Mouse (Mus musculus) limb, embryonic 12.5 days (tissue): ENCODE results near the gene Sh3bgrl3. TPM values are rescaled to one million over a fixed set of nuclear protein-coding genes. Genes with fewer than 3 reads are reported as not detected.

Experiments
- ATAC-seq: fragments of 200-750 bp; cut with Nextera tagmentation; 2 replicates; pipeline ENCODE4 v1.8.0; 2017; ENCODE audit warnings: low read depth, moderate TSS enrichment; ENCODE audit not compliant: insufficient number of reproducible peaks, insufficient read depth, low FRiP score, low TSS enrichment
- H3K27ac ChIP-seq: fragments of 300-500 bp; sonication (generic); 2 replicates; pipeline ENCODE4 v1.5.1; 2016; ENCODE audit warnings: mild to moderate bottlenecking, moderate library complexity
- H3K27me3 ChIP-seq: fragments of 300-500 bp; sonication (generic); 2 replicates; pipeline ENCODE4 v1.6.1; 2016; ENCODE audit warnings: mild to moderate bottlenecking, moderate library complexity
- H3K36me3 ChIP-seq: fragments of 300-500 bp; sonication (generic); 2 replicates; pipeline ENCODE4 v1.6.1; 2016; ENCODE audit warnings: mild to moderate bottlenecking, moderate library complexity
- H3K4me1 ChIP-seq: fragments of 300-500 bp; sonication (generic); replicated peaks from 2 replicates; pipeline ENCODE4 v1.6.1; 2016
- H3K4me2 ChIP-seq: fragments of 300-500 bp; sonication (generic); 2 replicates; pipeline ENCODE4 v1.6.1; 2016; ENCODE audit warnings: mild to moderate bottlenecking, moderate library complexity
- H3K4me3 ChIP-seq: fragments of 300-500 bp; sonication (generic); replicated peaks from 2 replicates; pipeline ENCODE4 v1.5.1; 2016; ENCODE audit warnings: mild to moderate bottlenecking
- H3K9ac ChIP-seq: fragments of 300-500 bp; sonication (generic); replicated peaks from 2 replicates; pipeline ENCODE4 v1.6.1; 2016; ENCODE audit warnings: mild to moderate bottlenecking, moderate library complexity
- H3K9me3 ChIP-seq: fragments of 300-500 bp; sonication (generic); 2 replicates; pipeline ENCODE4 v1.6.1; 2016; ENCODE audit warnings: mild to moderate bottlenecking, moderate library complexity
- WGBS: fragments of 180-500 bp; shearing (Covaris S2); methylation state at CpG from one replicate; pipeline ENCODE4 v1.1.7; 2016; 5-methylcytosine and 5-hydroxymethylcytosine counted together
- polyA plus RNA-seq: library from polyadenylated mRNA; unstranded; fragments of >200 nt; fragmentation: Nextera tagmentation; extraction: Ambion mirVana; gene quantifications from 2 replicates; pipeline ENCODE4 v1.2.1, GENCODE M21; 2016

Sh3bgrl3 gene
- polyA plus RNA-seq, 1 experiment from 2014 or later: 318 TPM

- no peaks in the 10 kb centered on the region for H3K4me1 ChIP-seq
- 88% methylated on average over 7 of the region's 7 CpGs for WGBS
- H3K36me3 ChIP-seq: no peaks in the 10 kb centered on the region
- H3K9ac ChIP-seq: no peak overlapping the region
- no peak overlapping the region for H3K4me2 ChIP-seq
- H3K27ac ChIP-seq: no peak overlapping the region
- no peak overlapping the region for H3K4me3 ChIP-seq
- no peak for ATAC-seq
- H3K27me3 ChIP-seq: no peaks in the 10 kb centered on the region
- no peaks in the 10 kb centered on the region for H3K9me3 ChIP-seq
Observed at GRCm38 (mm10) chr4:134094004-134094564, 34.5 kb downstream of the Sh3bgrl3 start.

- WGBS: 73% methylated on average over 6 of the region's 6 CpGs
- Histone ChIP-seq H3K27ac (no peak overlapping the region), H3K9me3 (no peaks in the 10 kb centered on the region), H3K27me3 (no peaks in the 10 kb centered on the region), H3K9ac (no peak overlapping the region), H3K4me3 (no peak overlapping the region), H3K4me1 (no peaks in the 10 kb centered on the region), H3K4me2 (no peak overlapping the region), H3K36me3 (no peaks in the 10 kb centered on the region)
- ATAC-seq: no peak
Observed at GRCm38 (mm10) chr4:134092382-134093288, 36.0 kb downstream of the Sh3bgrl3 start.

- no peak overlapping the region for H3K9ac ChIP-seq
- no peaks in the 10 kb centered on the region for H3K9me3 ChIP-seq
- H3K36me3 ChIP-seq: no peaks in the 10 kb centered on the region
- H3K27ac ChIP-seq: no peak overlapping the region
- H3K27me3 ChIP-seq: no peaks in the 10 kb centered on the region
- no peak overlapping the region for H3K4me2 ChIP-seq
- no peaks in the 10 kb centered on the region for H3K4me1 ChIP-seq
- 87% methylated on average over 6 of the region's 6 CpGs for WGBS
- no peak for ATAC-seq
- H3K4me3 ChIP-seq: no peak overlapping the region
Observed at GRCm38 (mm10) chr4:134091225-134091529, 37.4 kb downstream of the Sh3bgrl3 start.

GRCm38 (mm10) chr4:134090521-134091224 is 37.9 kb downstream of the Sh3bgrl3 start:
- ATAC-seq: no peak
- WGBS: 80% methylated on average over 16 of the region's 16 CpGs
- Histone ChIP-seq H3K4me1 (no peaks in the 10 kb centered on the region), H3K36me3 (no peaks in the 10 kb centered on the region), H3K27me3 (no peaks in the 10 kb centered on the region), H3K4me3 (no peak overlapping the region), H3K9ac (no peak overlapping the region), H3K4me2 (no peak overlapping the region), H3K27ac (no peak overlapping the region), H3K9me3 (no peaks in the 10 kb centered on the region)

- Histone ChIP-seq H3K9me3 (no peaks in the 10 kb centered on the region), H3K4me3 (no peak overlapping the region), H3K9ac (no peak overlapping the region), H3K27me3 (no peaks in the 10 kb centered on the region), H3K27ac (no peak overlapping the region), H3K36me3 (no peaks in the 10 kb centered on the region), H3K4me1 (no peaks in the 10 kb centered on the region), H3K4me2 (no peak overlapping the region)
- ATAC-seq: no peak
- 81% methylated on average over 9 of the region's 9 CpGs for WGBS
Observed at GRCm38 (mm10) chr4:134089029-134089428, 39.6 kb downstream of the Sh3bgrl3 start.

GRCm38 (mm10) chr4:134087412-134087811 is 41.2 kb downstream of the Sh3bgrl3 start:
- H3K4me1 ChIP-seq: 0 out of 2 replicates have a peak, but pooled peaks cover 1% of the 10 kb centered on the region
- ATAC-seq: peak; percentile 35; the same call in 1 of the 2 replicates
- no peak overlapping the region for H3K27ac ChIP-seq
- no peak overlapping the region for H3K4me3 ChIP-seq
- H3K36me3 ChIP-seq: no peaks in the 10 kb centered on the region
- H3K27me3 ChIP-seq: peaks cover 4% of the 10 kb centered on the region; the same call in 1 of the 2 replicates
- H3K9ac ChIP-seq: no peak overlapping the region
- no peak overlapping the region for H3K4me2 ChIP-seq
- WGBS: 42% methylated on average over 7 of the region's 7 CpGs
- no peaks in the 10 kb centered on the region for H3K9me3 ChIP-seq

GRCm38 (mm10) chr4:134084999-134085398 is 43.6 kb downstream of the Sh3bgrl3 start:
- H3K4me3 ChIP-seq: no peak overlapping the region
- peaks cover 12% of the 10 kb centered on the region for H3K4me1 ChIP-seq
- peaks cover 27% of the 10 kb centered on the region for H3K27me3 ChIP-seq
- H3K9ac ChIP-seq: no peak overlapping the region
- no peaks in the 10 kb centered on the region for H3K36me3 ChIP-seq
- WGBS: 86% methylated on average over 4 of the region's 4 CpGs
- no peak for ATAC-seq
- no peak overlapping the region for H3K27ac ChIP-seq
- H3K9me3 ChIP-seq: no peaks in the 10 kb centered on the region
- H3K4me2 ChIP-seq: no peak overlapping the region

- H3K36me3 ChIP-seq: no peaks in the 10 kb centered on the region
- H3K27me3 ChIP-seq: peaks cover 27% of the 10 kb centered on the region
- H3K27ac ChIP-seq: no peak overlapping the region
- ATAC-seq: no peak
- peak overlapping the region; percentile 86 for H3K4me2 ChIP-seq
- no peaks in the 10 kb centered on the region for H3K9me3 ChIP-seq
- 12% methylated on average over 7 of the region's 7 CpGs for WGBS
- H3K4me1 ChIP-seq: peaks cover 12% of the 10 kb centered on the region
- H3K9ac ChIP-seq: 0 out of 2 replicates have a peak overlapping the region, but pooled peaks have one; percentile 27
- H3K4me3 ChIP-seq: peak overlapping the region; percentile 50
Observed at GRCm38 (mm10) chr4:134082460-134082859, 46.1 kb downstream of the Sh3bgrl3 start.

- peak overlapping the region; percentile 86 for H3K4me2 ChIP-seq
- WGBS: under 1% methylated on average over 41 of the region's 41 CpGs
- H3K4me3 ChIP-seq: peak overlapping the region; percentile 50
- H3K36me3 ChIP-seq: no peaks in the 10 kb centered on the region
- peaks cover 12% of the 10 kb centered on the region for H3K4me1 ChIP-seq
- H3K9me3 ChIP-seq: no peaks in the 10 kb centered on the region
- peak; percentile 66 for ATAC-seq
- H3K27ac ChIP-seq: no peak overlapping the region
- H3K9ac ChIP-seq: 0 out of 2 replicates have a peak overlapping the region, but pooled peaks have one; percentile 27
- peaks cover 27% of the 10 kb centered on the region for H3K27me3 ChIP-seq
Observed at GRCm38 (mm10) chr4:134081730-134082386, 46.7 kb downstream of the Sh3bgrl3 start.

- no peak overlapping the region for H3K27ac ChIP-seq
- no peaks in the 10 kb centered on the region for H3K36me3 ChIP-seq
- H3K9ac ChIP-seq: no peak overlapping the region
- no peaks in the 10 kb centered on the region for H3K9me3 ChIP-seq
- no peak overlapping the region; the same call in 1 of the 2 replicates for H3K4me2 ChIP-seq
- no peak overlapping the region for H3K4me3 ChIP-seq
- H3K27me3 ChIP-seq: peaks cover 27% of the 10 kb centered on the region
- ATAC-seq: no peak
- WGBS: 69% methylated on average over 4 of the region's 4 CpGs
- peaks cover 12% of the 10 kb centered on the region for H3K4me1 ChIP-seq
Observed at GRCm38 (mm10) chr4:134080674-134081073, 47.9 kb downstream of the Sh3bgrl3 start.

GRCm38 (mm10) chr4:134078694-134079093 is 49.9 kb downstream of the Sh3bgrl3 start:
- no peak overlapping the region for H3K27ac ChIP-seq

More at GRCm38 (mm10) chr4:134078694-134079093, 49.9 kb downstream of the Sh3bgrl3 start:
- no peaks in the 10 kb centered on the region for H3K36me3 ChIP-seq
- peaks cover 12% of the 10 kb centered on the region for H3K4me1 ChIP-seq
- no peak overlapping the region for H3K4me3 ChIP-seq
- H3K27me3 ChIP-seq: peaks cover 27% of the 10 kb centered on the region
- H3K9ac ChIP-seq: no peak overlapping the region
- no peaks in the 10 kb centered on the region for H3K9me3 ChIP-seq
- 17% methylated on average over 3 of the region's 3 CpGs for WGBS
- no peak for ATAC-seq
- H3K4me2 ChIP-seq: no peak overlapping the region
